Mouse (Mus musculus) lung, embryonic 15.5 days (tissue): ENCODE data around the gene Irak2. TPM values are rescaled to one million over a fixed set of nuclear protein-coding genes. Genes with fewer than 3 reads are reported as not detected.

Source experiments
- ATAC-seq: fragments of 200-750 bp; cut with Nextera tagmentation; 2 replicates; pipeline ENCODE4 v1.8.0; 2017; ENCODE audit warnings: moderate number of reproducible peaks, borderline replicate concordance; ENCODE audit not compliant: low FRiP score, low TSS enrichment; ENCODE audit errors: extremely low read depth
- H3K27ac ChIP-seq: fragments of 300-500 bp; sonication (generic); 2 replicates; pipeline ENCODE4 v1.5.1; 2015; ENCODE audit warnings: moderate library complexity, mild to moderate bottlenecking, inconsistent platforms
- H3K27me3 ChIP-seq: fragments of 300-500 bp; sonication (generic); 2 replicates; pipeline ENCODE4 v1.6.1; 2015; ENCODE audit warnings: inconsistent platforms
- H3K36me3 ChIP-seq: fragments of 300-500 bp; sonication (generic); 2 replicates; pipeline ENCODE4 v1.6.1; 2015; ENCODE audit warnings: inconsistent platforms
- H3K4me1 ChIP-seq: fragments of 300-500 bp; sonication (generic); 2 replicates; pipeline ENCODE4 v1.6.1; 2015; ENCODE audit warnings: inconsistent platforms
- H3K4me2 ChIP-seq: fragments of 300-500 bp; sonication (generic); 2 replicates; pipeline ENCODE4 v1.6.1; 2015; ENCODE audit warnings: inconsistent platforms, mild to moderate bottlenecking, moderate library complexity
- H3K4me3 ChIP-seq: fragments of 300-500 bp; sonication (generic); 2 replicates; pipeline ENCODE4 v1.5.1; 2015; ENCODE audit warnings: mild to moderate bottlenecking, inconsistent platforms
- H3K9ac ChIP-seq: fragments of 300-500 bp; sonication (generic); 2 replicates; pipeline ENCODE4 v1.6.1; 2015; ENCODE audit warnings: inconsistent platforms
- H3K9me3 ChIP-seq: fragments of 300-500 bp; sonication (generic); 2 replicates; pipeline ENCODE4 v1.6.1; 2016; ENCODE audit warnings: inconsistent platforms
- WGBS: fragments of 180-500 bp; shearing (Covaris S2); methylation state at CpG from one replicate; pipeline ENCODE4 v1.1.7; 2015; 5-methylcytosine and 5-hydroxymethylcytosine counted together
- polyA plus RNA-seq: library from polyadenylated mRNA; unstranded; fragments of >200 nt; fragmentation: Nextera tagmentation; extraction: Ambion mirVana; gene quantifications from 2 replicates; pipeline ENCODE4 v1.2.1, GENCODE M21; 2015

Gene Irak2
- polyA plus RNA-seq, 1 experiment from 2014 or later = 6.4 TPM

- H3K9me3 ChIP-seq = no peaks in the 10 kb centered on the region
- H3K36me3 ChIP-seq = peaks cover 46% of the 10 kb centered on the region
- no peaks in the 10 kb centered on the region for H3K27me3 ChIP-seq
- H3K9ac ChIP-seq = no peak within 1 kb of the TSS
- H3K4me1 ChIP-seq = no peaks in the 10 kb centered on the region
- ATAC-seq = no peak
- 63% methylated on average over 3 of the region's 3 CpGs for WGBS
- no peak within 1 kb of the TSS for H3K4me3 ChIP-seq
- H3K4me2 ChIP-seq = no peak within 1 kb of the TSS
- H3K27ac ChIP-seq = no peak within 1 kb of the TSS
Measured at GRCm38 (mm10) chr6:113719878-113720277, 81.6 kb downstream of the Irak2 start, which contains the start of gene Ghrl. Gene Ghrl, minus strand, starts transcription at chr6:113719880.

GRCm38 (mm10) chr6:113721061-113721460 is 82.8 kb downstream of the Irak2 start:
- no peak overlapping the region for H3K4me3 ChIP-seq
- no peaks in the 10 kb centered on the region for H3K9me3 ChIP-seq
- H3K4me1 ChIP-seq = no peaks in the 10 kb centered on the region
- 72% methylated on average over 4 of the region's 4 CpGs for WGBS
- no peak overlapping the region for H3K27ac ChIP-seq
- peaks cover 38% of the 10 kb centered on the region for H3K36me3 ChIP-seq
- H3K27me3 ChIP-seq = no peaks in the 10 kb centered on the region
- ATAC-seq = no peak
- H3K4me2 ChIP-seq = no peak overlapping the region
- H3K9ac ChIP-seq = no peak overlapping the region

DNA sequence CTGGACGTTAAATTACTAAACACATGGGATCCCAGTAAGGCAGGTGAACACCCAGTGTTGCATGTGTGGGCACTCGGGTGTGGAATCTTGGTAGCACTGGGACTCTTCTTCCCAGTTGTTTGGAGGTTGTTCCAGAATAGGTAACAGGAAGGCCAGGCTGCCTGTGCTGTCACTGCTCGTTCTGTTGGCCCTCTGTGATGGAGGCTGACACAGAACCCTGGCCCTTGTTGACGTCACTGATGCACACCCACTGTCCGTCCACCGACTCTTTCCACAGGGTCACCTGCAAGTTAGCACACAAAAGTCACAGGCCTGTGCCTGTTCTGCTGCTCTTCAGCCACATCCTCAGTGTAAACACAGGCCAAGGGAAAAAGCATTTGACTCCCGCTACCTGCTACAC is 89.9 kb downstream of the Irak2 start:
- WGBS = 90% methylated on average over 7 of the region's 7 CpGs
- no peaks in the 10 kb centered on the region for H3K4me1 ChIP-seq
- no peaks in the 10 kb centered on the region for H3K27me3 ChIP-seq
- H3K4me2 ChIP-seq = no peak overlapping the region
- H3K36me3 ChIP-seq = peaks cover 70% of the 10 kb centered on the region
- no peak for ATAC-seq
- no peak overlapping the region for H3K27ac ChIP-seq
- H3K9ac ChIP-seq = no peak overlapping the region
- no peaks in the 10 kb centered on the region for H3K9me3 ChIP-seq
- no peak overlapping the region for H3K4me3 ChIP-seq

GRCm38 (mm10) chr6:113731296-113731695 is 93.0 kb downstream of the Irak2 start:
- no peak overlapping the region for H3K9ac ChIP-seq
- WGBS = 86% methylated on average over 3 of the region's 3 CpGs

DNA sequence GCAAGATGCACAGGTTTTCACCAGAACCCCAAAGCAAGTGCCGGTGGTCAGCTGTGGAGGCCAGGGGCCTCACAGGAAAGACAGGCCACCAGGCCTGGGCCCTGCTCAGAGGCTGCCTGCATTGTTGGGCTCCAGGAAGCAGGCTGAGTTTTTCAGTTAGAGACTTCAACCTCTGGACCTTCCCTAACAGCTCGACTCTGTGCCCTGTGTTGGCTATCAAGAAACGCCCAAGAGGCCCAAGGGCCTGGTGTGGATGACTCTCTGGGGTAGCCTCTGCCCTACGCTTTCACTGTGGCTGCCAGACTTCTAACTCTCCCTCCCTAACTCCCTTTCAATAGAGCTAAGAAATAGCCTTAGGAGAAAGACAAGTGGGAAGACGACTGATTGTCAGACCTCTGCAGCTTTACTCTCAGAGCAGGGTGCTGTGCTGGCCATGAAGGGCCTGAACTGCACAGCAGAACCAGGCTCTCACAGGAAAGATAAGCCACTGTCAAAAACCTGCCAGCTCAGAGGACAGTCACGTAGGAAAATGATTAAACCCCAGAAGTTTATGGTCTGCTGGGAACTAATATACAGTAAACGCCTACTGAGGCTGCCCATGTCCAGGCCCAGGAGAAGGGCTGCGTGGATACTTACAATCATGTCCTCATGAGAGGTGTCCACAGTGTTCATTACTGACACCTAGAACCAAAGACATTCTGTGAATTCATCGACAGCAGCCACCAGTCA is 99.2 kb downstream of the Irak2 start:
- Histone ChIP-seq H3K4me1 (peaks cover 13% of the 10 kb centered on the region), H3K36me3 (peaks cover 46% of the 10 kb centered on the region), H3K9ac (no peak overlapping the region), H3K4me2 (no peak overlapping the region), H3K4me3 (no peak overlapping the region), H3K9me3 (no peaks in the 10 kb centered on the region), H3K27ac (no peak overlapping the region), H3K27me3 (no peaks in the 10 kb centered on the region)
- no peak for ATAC-seq
- 91% methylated on average over 9 of the region's 9 CpGs for WGBS

More at GRCm38 (mm10) chr6:113731296-113731695, 93.0 kb downstream of the Irak2 start:
- peaks cover 90% of the 10 kb centered on the region for H3K36me3 ChIP-seq
- H3K4me1 ChIP-seq = no peaks in the 10 kb centered on the region
- ATAC-seq = no peak
- H3K4me2 ChIP-seq = no peak overlapping the region
- H3K4me3 ChIP-seq = no peak overlapping the region
- no peaks in the 10 kb centered on the region for H3K9me3 ChIP-seq
- H3K27ac ChIP-seq = no peak overlapping the region
- H3K27me3 ChIP-seq = no peaks in the 10 kb centered on the region

- H3K4me1 ChIP-seq = peaks cover 13% of the 10 kb centered on the region
- peak within 1 kb of the TSS; percentile 46; the same call in 1 of the 2 replicates for H3K27ac ChIP-seq
- H3K9me3 ChIP-seq = no peaks in the 10 kb centered on the region
- 7% methylated on average over 41 of the region's 41 CpGs for WGBS
- peak within 1 kb of the TSS; percentile 70 for H3K4me2 ChIP-seq
- H3K36me3 ChIP-seq = peaks cover 24% of the 10 kb centered on the region
- peak; percentile 77 for ATAC-seq
- peak within 1 kb of the TSS; percentile 76 for H3K9ac ChIP-seq
- H3K4me3 ChIP-seq = peak within 1 kb of the TSS; percentile 89
- H3K27me3 ChIP-seq = no peaks in the 10 kb centered on the region
Measured at GRCm38 (mm10) chr6:113740236-113741217, 102.3 kb downstream of the Irak2 start, which contains the start of gene Sec13. Gene Sec13, minus strand, starts transcription at chr6:113740743.

- Histone ChIP-seq H3K36me3 (peaks cover 15% of the 10 kb centered on the region), H3K27ac (no peak overlapping the region), H3K27me3 (0 out of 2 replicates have a peak, but pooled peaks cover 2% of the 10 kb centered on the region), H3K4me1 (peaks cover 13% of the 10 kb centered on the region), H3K4me2 (no peak overlapping the region), H3K9ac (no peak overlapping the region), H3K9me3 (no peaks in the 10 kb centered on the region), H3K4me3 (no peak overlapping the region)
- ATAC-seq = no peak
- WGBS = 64% methylated on average over 2 of the region's 2 CpGs
Measured at GRCm38 (mm10) chr6:113741425-113741824, 103.2 kb downstream of the Irak2 start.

- H3K4me3 ChIP-seq = no peak overlapping the region
- H3K4me2 ChIP-seq = no peak overlapping the region
- no peak for ATAC-seq
- no peak overlapping the region for H3K27ac ChIP-seq
- H3K9me3 ChIP-seq = no peaks in the 10 kb centered on the region
- no peak overlapping the region for H3K9ac ChIP-seq
- WGBS = 58% methylated on average over 1 of the region's 1 CpGs
- peaks cover 13% of the 10 kb centered on the region for H3K4me1 ChIP-seq
- peaks cover 9% of the 10 kb centered on the region for H3K36me3 ChIP-seq
- peaks cover 8% of the 10 kb centered on the region; the same call in 1 of the 2 replicates for H3K27me3 ChIP-seq
Measured at GRCm38 (mm10) chr6:113742321-113742720, 104.1 kb downstream of the Irak2 start.

- no peak for ATAC-seq
- peaks cover 14% of the 10 kb centered on the region for H3K27me3 ChIP-seq
- peaks cover 13% of the 10 kb centered on the region for H3K4me1 ChIP-seq
- H3K9ac ChIP-seq = no peak overlapping the region
- H3K4me2 ChIP-seq = no peak overlapping the region
- no peak overlapping the region for H3K27ac ChIP-seq
- peaks cover 1% of the 10 kb centered on the region; the same call in 1 of the 2 replicates for H3K36me3 ChIP-seq
- H3K4me3 ChIP-seq = no peak overlapping the region
- 52% methylated on average over 1 of the region's 1 CpGs for WGBS
- no peaks in the 10 kb centered on the region for H3K9me3 ChIP-seq
Measured at GRCm38 (mm10) chr6:113743111-113743510, 104.8 kb downstream of the Irak2 start.
